Mouse (Mus musculus): Measurements from ENCODE around the gene Med18. TPM values are rescaled to one million over a fixed set of nuclear protein-coding genes. Genes with fewer than 3 reads are reported as not detected.
"Not testable (repeated sequence)": the region's sequence is repeated elsewhere in the genome, so short reads cannot be mapped to it uniquely, and the experiment has no call there.

The Med18 gene
- total RNA-seq, 4 experiments from 2014 or later = 2.5 to 4.7 (median 4.1) TPM

DNA sequence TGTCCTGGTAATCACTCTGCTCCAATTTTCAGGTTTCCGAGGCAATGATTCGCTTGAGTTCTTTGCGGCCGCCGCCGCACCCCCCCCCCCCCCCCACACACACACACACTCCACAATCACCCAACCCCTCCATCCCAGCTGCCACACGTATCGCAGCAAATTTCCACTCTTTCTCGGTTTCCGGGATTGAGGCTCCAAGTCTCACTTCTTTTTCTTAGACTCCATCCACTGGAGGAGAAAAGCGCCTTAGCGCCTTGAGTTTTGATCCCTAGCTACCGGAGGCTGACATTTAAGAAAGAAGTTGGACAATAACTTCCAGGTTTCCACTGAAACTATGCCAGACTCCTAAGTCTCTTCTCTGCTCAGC is 42.2 kb downstream of the Med18 start:
- DNase-seq (ENCODE audit: low spot score) = no peak

DNA sequence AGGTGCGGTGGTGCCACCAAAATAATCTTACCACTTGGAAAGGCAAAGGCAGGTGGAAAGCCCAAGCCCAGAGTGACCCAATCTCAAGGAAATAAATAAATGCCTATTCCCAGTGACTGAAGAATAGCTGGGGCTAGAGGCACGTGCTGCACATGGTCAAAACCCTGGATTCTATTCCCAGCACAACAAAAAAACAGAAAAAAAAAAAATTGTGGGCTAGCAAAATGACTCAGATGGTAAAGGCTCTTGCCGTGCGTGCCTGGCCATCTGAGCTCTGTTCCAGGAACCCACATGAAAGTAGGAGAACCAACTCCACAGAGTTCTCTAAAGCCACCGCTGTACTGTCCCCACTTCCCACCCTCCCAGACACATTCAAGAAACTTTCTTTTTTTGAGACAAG is 43.2 kb downstream of the Med18 start:
- no peak for DNase-seq (ENCODE audit: low spot score)

DNA sequence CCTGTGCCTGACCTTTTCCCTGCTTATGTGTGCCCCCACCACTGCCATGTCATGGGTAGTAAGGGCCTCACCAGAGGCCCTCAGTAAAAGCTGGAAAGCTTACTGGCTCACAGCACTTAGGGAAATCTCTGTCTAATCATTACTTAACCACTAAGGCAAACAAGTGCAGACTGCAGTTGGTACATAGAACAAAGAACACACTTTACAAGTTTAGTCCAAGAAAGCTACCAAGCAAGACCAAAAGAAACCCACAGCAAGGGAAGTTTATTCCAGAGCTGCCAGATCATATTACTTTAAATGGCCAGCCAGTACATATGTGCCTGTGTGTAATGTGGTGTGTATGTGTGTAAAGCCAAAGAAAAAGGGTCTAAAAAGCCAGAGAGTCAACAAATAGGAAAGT is 47.8 kb downstream of the Med18 start:
- DNase-seq (ENCODE audit: low spot score) = no peak

DNA sequence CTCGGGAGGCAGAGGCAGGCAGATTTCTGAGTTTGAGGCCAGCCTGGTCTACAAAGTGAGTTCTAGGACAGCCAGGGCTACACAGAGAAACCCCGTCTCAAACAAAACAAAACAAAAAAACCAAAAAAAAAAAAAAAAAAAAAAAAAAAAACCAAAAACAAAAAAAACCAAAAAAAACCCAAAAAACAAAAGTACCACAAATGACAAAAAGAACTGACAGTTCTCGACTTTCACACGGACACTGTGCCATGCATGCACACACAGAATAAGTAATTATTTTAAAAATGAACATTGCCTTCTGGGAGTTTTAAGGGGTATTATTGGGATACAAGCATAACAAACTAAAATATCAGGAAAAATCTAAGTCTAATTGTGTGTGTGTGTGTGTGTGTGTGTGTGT is 50.5 kb downstream of the Med18 start:
- not testable (repeated sequence) for DNase-seq (ENCODE audit: low spot score)

DNA sequence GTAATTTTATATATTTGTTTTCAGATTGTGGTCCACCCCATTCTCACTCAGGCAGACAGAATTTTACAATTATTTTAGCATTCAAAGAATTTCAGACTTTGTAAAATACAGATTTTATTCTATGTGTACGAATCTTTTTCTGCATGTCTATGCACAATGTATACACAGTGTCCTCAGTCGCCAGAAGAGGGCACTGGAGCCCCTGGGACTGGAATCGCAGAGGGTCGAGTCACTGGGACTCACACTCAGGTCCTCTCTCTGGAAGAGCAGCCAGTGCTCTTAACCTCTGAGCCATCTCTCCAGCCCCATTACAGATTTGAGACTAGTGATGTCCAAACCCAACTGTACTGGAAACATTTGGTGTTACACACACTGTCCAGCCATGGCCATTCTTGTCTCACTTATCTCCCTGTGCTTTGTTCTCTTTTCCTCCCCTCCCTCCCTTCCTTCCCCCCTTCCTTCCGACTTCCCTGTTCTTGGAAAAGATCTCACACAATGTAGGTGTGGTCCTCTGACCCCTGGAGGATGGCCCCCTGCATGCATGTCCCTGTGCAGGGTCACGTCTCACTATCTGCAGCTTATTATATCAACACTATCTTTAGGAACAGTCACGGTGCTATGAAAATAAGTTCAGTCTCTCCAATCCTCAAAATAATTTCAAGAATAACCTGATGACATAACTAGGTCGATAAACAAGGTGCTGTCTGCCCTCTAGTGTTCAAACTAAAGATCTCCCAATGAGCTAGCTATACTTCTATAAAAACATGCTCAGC is 52.2 kb downstream of the Med18 start:
- peak; percentile 66 for DNase-seq (ENCODE audit: low spot score)

DNA sequence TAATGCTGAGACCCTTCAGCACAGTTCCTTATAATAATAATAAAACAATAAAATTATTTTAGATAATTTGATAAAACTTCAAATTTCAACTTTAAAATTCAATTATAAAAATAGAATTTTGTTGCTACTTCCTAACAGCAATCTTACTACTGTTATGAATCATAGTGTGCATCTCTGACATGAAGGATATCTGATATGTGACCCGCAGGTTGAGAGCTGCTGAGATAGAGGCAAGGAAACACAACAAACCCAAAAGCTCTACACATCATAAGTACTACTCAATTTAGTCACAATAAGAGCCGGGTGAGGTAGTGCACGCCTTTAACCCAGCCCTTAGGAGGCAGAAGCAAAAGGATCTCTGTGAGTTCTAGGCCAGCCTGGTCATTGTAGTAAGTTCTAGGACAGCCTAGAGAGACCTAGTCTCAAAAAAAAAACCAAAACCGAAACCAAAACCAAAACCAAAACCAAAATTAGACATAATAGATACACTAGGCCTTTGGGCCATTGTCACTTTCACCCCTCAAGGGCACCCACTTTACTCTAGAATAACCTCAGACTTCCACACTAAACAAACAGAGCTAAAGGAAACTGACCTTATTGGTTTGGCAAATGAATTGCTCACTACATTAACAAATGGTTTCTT is 54.0 kb downstream of the Med18 start:
- no peak for DNase-seq (ENCODE audit: low spot score)

Other genes starting within 250 kb of the Med18 start
- gene Gmeb1, start 202.3 kb downstream of the Med18 start, total RNA-seq (2022) = 10 to 100 TPM in 1 of 4 experiments, 1 to 10 TPM in 3; 8.6 to 11.5 (median 9.1) TPM
- 10 to 100 TPM; 29.4 to 35.8 (median 33.0) TPM for gene Taf12, start 189.5 kb downstream of the Med18 start, total RNA-seq (2022)
- 1 to 10 TPM in 2 of 4 experiments, under 1 TPM in 1, not detected in 1; 0.59 to 2.6 (median 1.7) TPM for gene Rab42, start 160.5 kb downstream of the Med18 start, total RNA-seq (2022)
- 10 to 100 TPM; 21.2 to 29.1 (median 23.6) TPM for gene Trnau1ap, start 134.4 kb downstream of the Med18 start, total RNA-seq (2022)
- 1 to 10 TPM; 5.9 to 7.8 (median 7.4) TPM for gene Rcc1, start 110.3 kb downstream of the Med18 start, total RNA-seq (2022)
- gene Phactr4, start 41.4 kb downstream of the Med18 start, total RNA-seq (2022) = 10 to 100 TPM; 20.7 to 23.9 (median 23.1) TPM
- 1 to 10 TPM; 2.6 to 3.6 (median 3.0) TPM for gene Sesn2, start 46.6 kb upstream of the Med18 start, total RNA-seq (2022)
- gene Atpif1, start 69.7 kb upstream of the Med18 start, total RNA-seq (2022) = 100 to 1,000 TPM; 262 to 368 (median 320) TPM
- gene Dnajc8, start 71.6 kb upstream of the Med18 start, total RNA-seq (2022) = 10 to 100 TPM; 50.4 to 67.2 (median 58.2) TPM
- gene Ptafr, start 100.1 kb upstream of the Med18 start, total RNA-seq (2022) = 1 to 10 TPM; 1.2 to 1.9 (median 1.3) TPM
- 10 to 100 TPM; 28.7 to 34.2 (median 30.2) TPM for gene Eya3, start 175.1 kb upstream of the Med18 start, total RNA-seq (2022)